Comparison of ENCODE assay signal across 20 mouse cellular contexts in the genomic region with DNA sequence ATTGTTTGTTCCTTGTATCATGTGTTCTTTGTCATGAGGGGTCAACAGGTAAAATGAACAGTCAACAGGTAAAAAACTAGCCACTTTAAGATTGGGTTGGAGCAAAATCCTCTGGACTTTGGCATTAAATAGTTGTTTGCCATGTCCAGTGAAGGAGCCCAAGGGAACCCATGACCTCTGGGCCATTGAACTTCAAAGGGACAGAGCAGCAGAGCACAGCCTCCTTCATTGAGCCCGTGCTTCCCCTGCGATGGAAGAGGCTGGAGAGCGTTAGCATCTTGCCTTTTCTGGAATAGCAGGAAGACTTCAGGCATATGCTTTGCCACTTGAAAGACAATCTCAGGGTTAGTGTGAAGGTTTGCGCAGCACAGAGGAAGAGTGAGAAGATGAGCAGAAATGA.
"Had no signal": no experiment of that assay in that cellular context is flagged by ENCODE, and none has a peak within 500 bp of the region (broad histone marks: within the 10 kb centered on the region; RNA-seq: fewer than 3 reads in every experiment).

No protein-coding gene starts in this region.

- H3K27ac ChIP-seq: intestine, embryonic 15.5 days; left cerebral cortex, adult 2 months; liver, embryonic 15.5 days; lung, embryonic 15.5 days; neural tube, embryonic 12.5 days; neural tube, embryonic 15.5 days; stomach, postnatal 0 days had no signal

- H3K27me3 ChIP-seq: intestine, embryonic 15.5 days; liver, embryonic 15.5 days; lung, embryonic 15.5 days; neural tube, embryonic 12.5 days; neural tube, embryonic 15.5 days had no signal

- H3K4me2 ChIP-seq: intestine, embryonic 15.5 days; liver, embryonic 11.5 days; liver, embryonic 15.5 days; lung, embryonic 15.5 days; neural tube, embryonic 12.5 days; neural tube, embryonic 15.5 days had no signal

- H3K9ac ChIP-seq: intestine, embryonic 15.5 days; liver, embryonic 15.5 days; lung, embryonic 15.5 days; neural tube, embryonic 12.5 days; neural tube, embryonic 15.5 days had no signal

- H3K9me3 ChIP-seq: intestine, embryonic 15.5 days; liver, embryonic 15.5 days; lung, embryonic 15.5 days; neural tube, embryonic 15.5 days had no signal

- H3K36me3 ChIP-seq: intestine, embryonic 15.5 days; liver, embryonic 15.5 days; lung, embryonic 15.5 days; midbrain, embryonic 10.5 days; neural tube, embryonic 12.5 days; neural tube, embryonic 15.5 days had no signal

- H3K4me3 ChIP-seq: intestine, embryonic 15.5 days; left cerebral cortex, adult 2 months; liver, embryonic 15.5 days; lung, embryonic 15.5 days; megakaryocyte, embryonic 14.5 days; midbrain, embryonic 10.5 days; neural tube, embryonic 12.5 days; neural tube, embryonic 15.5 days had no signal

- H3K4me1 ChIP-seq: intestine, embryonic 15.5 days; liver, embryonic 15.5 days; neural tube, embryonic 15.5 days had no signal

- DNase-seq: layer of hippocampus, postnatal 36 days; lung, adult 18-20 months; lung, postnatal 10 days; lung, postnatal 36 days; right cerebral cortex, adult 18-20 months; right cerebral cortex, postnatal 14 days; right cerebral cortex, postnatal 4 days; thymus, adult 2 months; thymus, postnatal 14 days; thymus, postnatal 4 days had no signal

- ATAC-seq: intestine, embryonic 15.5 days had no signal
